Mouse (Mus musculus): ENCODE measurements around the gene Cep19. TPM values are rescaled to one million over a fixed set of nuclear protein-coding genes. Genes with fewer than 3 reads are reported as not detected.

Gene Cep19
- polyA plus RNA-seq, 1 experiment from 2014 or later, result 20.9 TPM

- 54% methylated on average over 17 of the region's 17 CpGs for WGBS
- no peaks in the 10 kb centered on the region for H3K36me3 ChIP-seq
- peak overlapping the region; percentile 22; the same call in 1 of the 2 replicates for H3K4me2 ChIP-seq
- no peaks in the 10 kb centered on the region for H3K9me3 ChIP-seq (replicated peaks)
- no peaks in the 10 kb centered on the region for H3K27me3 ChIP-seq (replicated peaks)
- H3K27ac ChIP-seq (ENCODE audit: poor library complexity, severe bottlenecking), result peak overlapping the region; percentile 61
- H3K4me1 ChIP-seq (replicated peaks), result no peaks in the 10 kb centered on the region; the same call in 1 of the 2 replicates
- no peak overlapping the region for H3K4me3 ChIP-seq
- no peak overlapping the region for H3K9ac ChIP-seq
- no peak for ATAC-seq (ENCODE audit: insufficient number of reproducible peaks, low FRiP score)
These were observed 25.1 kb downstream of the Cep19 start for GRCm38 (mm10) chr16:32124444-32125335.

- Histone ChIP-seq H3K36me3 (no peaks in the 10 kb centered on the region), H3K27me3 (replicated peaks) (no peaks in the 10 kb centered on the region), H3K4me3 (no peak overlapping the region), H3K4me1 (replicated peaks) (no peaks in the 10 kb centered on the region; the same call in 1 of the 2 replicates), H3K9ac (no peak overlapping the region), H3K4me2 (no peak overlapping the region), H3K9me3 (replicated peaks) (no peaks in the 10 kb centered on the region), H3K27ac (ENCODE audit: poor library complexity, severe bottlenecking) (no peak overlapping the region; the same call in 1 of the 2 replicates)
- ATAC-seq (ENCODE audit: insufficient number of reproducible peaks, low FRiP score), result no peak
- 81% methylated on average over 3 of the region's 3 CpGs for WGBS
These were observed 25.8 kb downstream of the Cep19 start for GRCm38 (mm10) chr16:32125364-32125763.

DNA sequence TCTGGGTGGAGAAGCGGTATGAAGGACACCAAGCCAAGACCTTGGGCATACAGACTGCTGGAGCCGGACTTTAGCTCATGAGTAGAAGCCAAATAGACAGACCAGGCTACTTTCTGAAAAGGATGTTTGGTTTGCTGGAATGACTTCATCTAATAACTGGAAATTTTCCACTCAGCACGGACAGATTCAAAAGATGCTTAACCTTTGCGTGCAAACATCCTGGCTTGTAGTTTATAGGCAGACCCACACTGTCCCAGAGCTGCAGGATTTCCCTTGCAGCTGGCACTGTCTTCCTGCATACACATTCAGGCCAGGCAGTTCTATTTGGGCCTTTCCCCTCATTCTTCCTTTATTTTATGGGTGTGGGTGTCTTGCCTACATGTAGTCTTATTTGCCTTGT is 27.4 kb downstream of the Cep19 start:
- no peak for ATAC-seq (ENCODE audit: insufficient number of reproducible peaks, low FRiP score)
- 66% methylated on average over 4 of the region's 4 CpGs for WGBS
- Histone ChIP-seq H3K4me1 (replicated peaks) (no peaks in the 10 kb centered on the region; the same call in 1 of the 2 replicates), H3K36me3 (no peaks in the 10 kb centered on the region), H3K4me3 (no peak overlapping the region), H3K27ac (ENCODE audit: poor library complexity, severe bottlenecking) (0 out of 2 replicates have a peak overlapping the region, but pooled peaks have one; percentile 13), H3K27me3 (replicated peaks) (no peaks in the 10 kb centered on the region), H3K4me2 (no peak overlapping the region), H3K9ac (no peak overlapping the region), H3K9me3 (replicated peaks) (no peaks in the 10 kb centered on the region)

- H3K4me2 ChIP-seq, result peak overlapping the region; percentile 56
- no peak overlapping the region for H3K27ac ChIP-seq (ENCODE audit: poor library complexity, severe bottlenecking)
- H3K4me1 ChIP-seq (replicated peaks), result no peaks in the 10 kb centered on the region
- no peaks in the 10 kb centered on the region for H3K36me3 ChIP-seq
- 0 out of 2 replicates have a peak, but pooled peaks have one; percentile 4 for ATAC-seq (ENCODE audit: insufficient number of reproducible peaks, low FRiP score)
- WGBS, result 57% methylated on average over 20 of the region's 20 CpGs
- no peak overlapping the region for H3K9ac ChIP-seq
- peak overlapping the region; percentile 24 for H3K4me3 ChIP-seq
- no peaks in the 10 kb centered on the region for H3K27me3 ChIP-seq (replicated peaks)
- H3K9me3 ChIP-seq (replicated peaks), result no peaks in the 10 kb centered on the region
These were observed 30.0 kb downstream of the Cep19 start for GRCm38 (mm10) chr16:32129449-32130189.

- peak; percentile 67 for ATAC-seq (ENCODE audit: insufficient number of reproducible peaks, low FRiP score)
- Histone ChIP-seq H3K36me3 (no peaks in the 10 kb centered on the region), H3K4me3 (peak overlapping the region; percentile 24), H3K9ac (no peak overlapping the region), H3K27ac (ENCODE audit: poor library complexity, severe bottlenecking) (no peak overlapping the region), H3K4me2 (peak overlapping the region; percentile 56), H3K9me3 (replicated peaks) (no peaks in the 10 kb centered on the region), H3K4me1 (replicated peaks) (no peaks in the 10 kb centered on the region), H3K27me3 (replicated peaks) (no peaks in the 10 kb centered on the region)
- 54% methylated on average over 16 of the region's 16 CpGs for WGBS
These were observed 30.7 kb downstream of the Cep19 start for GRCm38 (mm10) chr16:32130190-32130826.

GRCm38 (mm10) chr16:32133148-32133547 is 33.5 kb downstream of the Cep19 start:
- H3K36me3 ChIP-seq, result no peaks in the 10 kb centered on the region
- no peak overlapping the region for H3K4me2 ChIP-seq
- ATAC-seq (ENCODE audit: insufficient number of reproducible peaks, low FRiP score), result no peak
- H3K27me3 ChIP-seq (replicated peaks), result no peaks in the 10 kb centered on the region
- no peaks in the 10 kb centered on the region for H3K9me3 ChIP-seq (replicated peaks)
- no peak overlapping the region for H3K4me3 ChIP-seq
- no peak overlapping the region for H3K27ac ChIP-seq (ENCODE audit: poor library complexity, severe bottlenecking)
- 79% methylated on average over 3 of the region's 3 CpGs for WGBS
- H3K4me1 ChIP-seq (replicated peaks), result no peaks in the 10 kb centered on the region
- H3K9ac ChIP-seq, result no peak overlapping the region

DNA sequence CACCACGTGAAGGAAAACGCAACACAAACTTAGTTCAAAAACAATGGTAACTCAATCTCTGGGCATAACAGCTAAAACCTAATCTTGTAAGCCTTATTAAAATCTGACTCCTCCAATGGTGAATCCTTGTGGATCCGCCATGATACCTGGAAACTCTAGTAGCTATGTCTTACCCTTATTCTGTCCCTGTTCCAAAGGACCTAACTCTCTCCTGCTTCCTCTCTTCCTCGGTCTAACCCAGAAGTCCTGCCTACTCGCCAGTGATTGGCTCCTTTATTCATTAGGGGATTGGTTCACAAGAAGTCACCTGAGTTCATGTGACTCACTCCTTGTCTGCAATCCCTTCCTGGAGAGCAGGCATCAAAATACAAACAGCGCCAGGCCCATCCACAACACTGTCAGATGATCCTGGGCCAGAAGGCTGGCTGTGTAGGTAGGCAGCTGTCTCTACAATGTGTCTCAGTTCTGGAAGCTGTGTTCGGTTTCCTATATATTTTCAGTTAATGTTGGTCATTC is 36.3 kb downstream of the Cep19 start:
- no peaks in the 10 kb centered on the region for H3K27me3 ChIP-seq (replicated peaks)
- 78% methylated on average over 7 of the region's 7 CpGs for WGBS
- H3K4me3 ChIP-seq, result no peak overlapping the region
- no peaks in the 10 kb centered on the region for H3K9me3 ChIP-seq (replicated peaks)
- no peak overlapping the region for H3K27ac ChIP-seq (ENCODE audit: poor library complexity, severe bottlenecking)
- H3K9ac ChIP-seq, result no peak overlapping the region
- no peaks in the 10 kb centered on the region for H3K36me3 ChIP-seq
- H3K4me1 ChIP-seq (replicated peaks), result no peaks in the 10 kb centered on the region
- no peak overlapping the region for H3K4me2 ChIP-seq
- no peak for ATAC-seq (ENCODE audit: insufficient number of reproducible peaks, low FRiP score)

DNA sequence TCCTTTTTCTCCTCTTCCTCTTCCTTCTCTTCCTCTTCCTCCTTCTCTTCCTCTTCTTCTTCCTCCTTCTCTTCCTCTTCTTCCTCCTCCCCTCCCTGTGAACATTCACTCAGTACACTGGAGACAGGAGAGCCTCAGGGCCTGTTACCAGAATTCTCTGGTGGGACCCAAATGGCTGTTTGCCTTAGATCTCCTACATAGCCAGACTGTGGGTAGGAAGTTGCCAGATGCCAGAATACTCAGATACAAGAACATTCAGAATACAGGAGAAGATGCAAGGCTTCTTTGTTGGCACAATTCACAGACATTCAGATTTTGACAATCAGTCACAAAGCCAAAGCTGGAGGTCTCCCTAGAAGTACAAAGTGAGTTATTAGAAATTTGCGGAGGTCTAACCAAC is 39.4 kb downstream of the Cep19 start:
- no peak for ATAC-seq (ENCODE audit: insufficient number of reproducible peaks, low FRiP score)
- no peak overlapping the region for H3K27ac ChIP-seq (ENCODE audit: poor library complexity, severe bottlenecking)
- H3K36me3 ChIP-seq, result peaks cover 11% of the 10 kb centered on the region
- H3K9me3 ChIP-seq (replicated peaks), result peaks cover 11% of the 10 kb centered on the region
- no peaks in the 10 kb centered on the region for H3K27me3 ChIP-seq (replicated peaks)
- H3K9ac ChIP-seq, result no peak overlapping the region
- H3K4me2 ChIP-seq, result no peak overlapping the region
- H3K4me1 ChIP-seq (replicated peaks), result no peaks in the 10 kb centered on the region
- WGBS, result 91% methylated on average over 1 of the region's 1 CpGs
- H3K4me3 ChIP-seq, result no peak overlapping the region

- Histone ChIP-seq H3K27me3 (replicated peaks) (no peaks in the 10 kb centered on the region), H3K4me1 (replicated peaks) (no peaks in the 10 kb centered on the region), H3K9me3 (replicated peaks) (peaks cover 16% of the 10 kb centered on the region), H3K9ac (no peak overlapping the region), H3K36me3 (peaks cover 15% of the 10 kb centered on the region), H3K27ac (ENCODE audit: poor library complexity, severe bottlenecking) (no peak overlapping the region), H3K4me3 (no peak overlapping the region), H3K4me2 (no peak overlapping the region)
- no peak for ATAC-seq (ENCODE audit: insufficient number of reproducible peaks, low FRiP score)
- WGBS, result 88% methylated on average over 15 of the region's 15 CpGs
These were observed 44.2 kb downstream of the Cep19 start for GRCm38 (mm10) chr16:32143766-32144165.

GRCm38 (mm10) chr16:32144592-32144991 is 45.0 kb downstream of the Cep19 start:
- H3K9me3 ChIP-seq (replicated peaks), result peaks cover 16% of the 10 kb centered on the region
- no peak for ATAC-seq (ENCODE audit: insufficient number of reproducible peaks, low FRiP score)
- H3K27me3 ChIP-seq (replicated peaks), result no peaks in the 10 kb centered on the region
- H3K4me2 ChIP-seq, result no peak overlapping the region
- H3K9ac ChIP-seq, result no peak overlapping the region
- H3K27ac ChIP-seq (ENCODE audit: poor library complexity, severe bottlenecking), result no peak overlapping the region
- peaks cover 15% of the 10 kb centered on the region for H3K36me3 ChIP-seq
- no peak overlapping the region for H3K4me3 ChIP-seq
- 87% methylated on average over 17 of the region's 17 CpGs for WGBS
- no peaks in the 10 kb centered on the region for H3K4me1 ChIP-seq (replicated peaks)
